Mouse (Mus musculus) intestine, embryonic 15.5 days (tissue): ENCODE data around the gene Armc2. TPM values are rescaled to one million over a fixed set of nuclear protein-coding genes. Genes with fewer than 3 reads are reported as not detected.

Experiments
- ATAC-seq: fragments of 200-750 bp; cut with Nextera tagmentation; 2 replicates; pipeline ENCODE4 v1.8.0; 2017; ENCODE audit warnings: moderate TSS enrichment, moderate library complexity
- H3K27ac ChIP-seq: fragments of 300-500 bp; sonication (generic); 2 replicates; pipeline ENCODE4 v1.5.1; 2015; ENCODE audit warnings: mild to moderate bottlenecking, inconsistent platforms
- H3K27me3 ChIP-seq: fragments of 300-500 bp; sonication (generic); replicated peaks from 2 replicates; pipeline ENCODE4 v1.6.1; 2015; ENCODE audit warnings: inconsistent platforms
- H3K36me3 ChIP-seq: fragments of 300-500 bp; sonication (generic); 2 replicates; pipeline ENCODE4 v1.6.1; 2015; ENCODE audit warnings: inconsistent platforms
- H3K4me1 ChIP-seq: fragments of 300-500 bp; sonication (generic); replicated peaks from 2 replicates; pipeline ENCODE4 v1.6.1; 2015; ENCODE audit warnings: inconsistent platforms
- H3K4me2 ChIP-seq: fragments of 300-500 bp; sonication (generic); replicated peaks from 2 replicates; pipeline ENCODE4 v1.6.1; 2015; ENCODE audit warnings: mild to moderate bottlenecking, inconsistent platforms
- H3K4me3 ChIP-seq: fragments of 300-500 bp; sonication (generic); replicated peaks from 2 replicates; pipeline ENCODE4 v1.5.1; 2015; ENCODE audit warnings: inconsistent platforms
- H3K9ac ChIP-seq: fragments of 300-500 bp; sonication (generic); 2 replicates; pipeline ENCODE4 v1.6.1; 2015; ENCODE audit warnings: inconsistent platforms
- H3K9me3 ChIP-seq: fragments of 300-500 bp; sonication (generic); 2 replicates; pipeline ENCODE4 v1.6.1; 2016; ENCODE audit warnings: inconsistent platforms
- WGBS: fragments of 180-500 bp; shearing (Covaris S2); methylation state at CpG from one replicate; pipeline ENCODE4 v1.1.7; 2015; 5-methylcytosine and 5-hydroxymethylcytosine counted together
- polyA plus RNA-seq: library from polyadenylated mRNA; unstranded; fragments of >200 nt; fragmentation: Nextera tagmentation; extraction: Ambion mirVana; gene quantifications from 2 replicates; pipeline ENCODE4 v1.2.1, GENCODE M21; 2015

Armc2 gene
- polyA plus RNA-seq, 1 experiment from 2014 or later: 2.1 TPM

- 72% methylated on average over 4 of the region's 4 CpGs for WGBS
- H3K4me2 ChIP-seq: no peak overlapping the region
- peaks cover 11% of the 10 kb centered on the region; the same call in 1 of the 2 replicates for H3K4me1 ChIP-seq
- no peak overlapping the region for H3K4me3 ChIP-seq
- no peak overlapping the region for H3K9ac ChIP-seq
- H3K27me3 ChIP-seq: no peaks in the 10 kb centered on the region
- H3K9me3 ChIP-seq: no peaks in the 10 kb centered on the region
- no peak for ATAC-seq
- no peak overlapping the region for H3K27ac ChIP-seq
- no peaks in the 10 kb centered on the region for H3K36me3 ChIP-seq
Observed at GRCm38 (mm10) chr10:41930966-41931365, 87.3 kb downstream of the Armc2 start.

DNA sequence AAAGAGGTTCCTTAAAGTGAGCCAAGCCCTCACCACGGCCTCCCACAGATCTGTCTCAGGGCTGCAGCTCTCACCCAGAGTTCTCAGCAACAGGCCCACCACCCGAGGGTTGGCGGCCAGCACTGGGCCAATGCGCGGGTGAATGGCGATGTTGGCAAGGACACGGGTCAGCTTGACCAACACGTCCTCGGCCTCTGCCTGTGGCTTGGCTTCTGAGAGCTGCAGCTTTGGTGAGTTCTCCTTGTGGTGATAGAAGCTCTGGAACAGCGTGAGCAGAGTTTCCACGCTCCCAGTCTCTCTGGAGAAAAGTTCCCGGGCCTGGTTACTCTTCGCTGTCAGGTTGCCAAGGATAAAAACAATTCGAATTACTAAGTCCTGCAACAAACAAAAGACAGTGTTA lies 91.5 kb downstream of the Armc2 start:
- no peak for ATAC-seq
- no peaks in the 10 kb centered on the region for H3K27me3 ChIP-seq
- no peak overlapping the region for H3K4me2 ChIP-seq
- WGBS: 90% methylated on average over 14 of the region's 14 CpGs
- no peaks in the 10 kb centered on the region for H3K4me1 ChIP-seq
- H3K9me3 ChIP-seq: no peaks in the 10 kb centered on the region
- no peak overlapping the region for H3K9ac ChIP-seq
- no peak overlapping the region for H3K4me3 ChIP-seq
- no peaks in the 10 kb centered on the region for H3K36me3 ChIP-seq
- H3K27ac ChIP-seq: no peak overlapping the region

DNA sequence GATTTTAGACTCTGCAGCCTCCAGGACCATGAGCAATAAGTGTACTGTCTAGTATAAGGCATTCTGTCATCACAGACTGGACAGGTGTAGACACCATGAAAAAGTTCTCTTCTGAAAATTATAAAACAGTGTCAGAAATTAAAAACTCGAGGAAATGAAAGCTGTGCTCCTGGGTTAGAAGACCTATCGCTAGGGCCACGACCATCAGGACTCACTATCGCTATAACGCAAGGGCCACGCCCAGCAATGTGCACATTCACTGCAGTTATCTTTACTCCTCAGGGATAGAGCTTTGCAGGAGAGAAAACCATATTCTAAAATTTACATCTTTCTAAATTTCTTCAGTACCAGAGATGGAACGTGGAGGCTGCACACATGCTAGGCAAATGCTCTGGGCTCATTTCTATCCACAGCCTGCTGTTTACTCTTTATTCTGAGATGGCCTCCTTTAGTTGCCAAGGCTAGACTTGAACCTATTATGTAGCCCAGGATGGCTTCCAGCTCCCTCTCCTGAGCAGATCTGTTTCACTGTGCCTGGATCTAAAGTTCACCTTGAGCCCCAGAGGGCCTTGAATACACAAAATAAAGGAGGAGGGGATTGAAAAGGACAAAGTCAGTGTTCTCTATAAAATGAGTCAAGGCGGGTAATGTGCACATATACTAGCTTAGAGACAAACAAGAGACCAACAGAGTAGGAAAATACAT lies 105.8 kb downstream of the Armc2 start:
- WGBS: 82% methylated on average over 8 of the region's 8 CpGs
- H3K27ac ChIP-seq: no peak overlapping the region
- no peak overlapping the region for H3K4me3 ChIP-seq
- H3K9me3 ChIP-seq: no peaks in the 10 kb centered on the region
- ATAC-seq: 0 out of 2 replicates have a peak, but pooled peaks have one; percentile 53
- no peaks in the 10 kb centered on the region for H3K27me3 ChIP-seq
- no peak overlapping the region for H3K4me2 ChIP-seq
- H3K36me3 ChIP-seq: 0 out of 2 replicates have a peak, but pooled peaks cover 2% of the 10 kb centered on the region
- no peak overlapping the region for H3K9ac ChIP-seq
- H3K4me1 ChIP-seq: 0 out of 2 replicates have a peak, but pooled peaks cover 4% of the 10 kb centered on the region

DNA sequence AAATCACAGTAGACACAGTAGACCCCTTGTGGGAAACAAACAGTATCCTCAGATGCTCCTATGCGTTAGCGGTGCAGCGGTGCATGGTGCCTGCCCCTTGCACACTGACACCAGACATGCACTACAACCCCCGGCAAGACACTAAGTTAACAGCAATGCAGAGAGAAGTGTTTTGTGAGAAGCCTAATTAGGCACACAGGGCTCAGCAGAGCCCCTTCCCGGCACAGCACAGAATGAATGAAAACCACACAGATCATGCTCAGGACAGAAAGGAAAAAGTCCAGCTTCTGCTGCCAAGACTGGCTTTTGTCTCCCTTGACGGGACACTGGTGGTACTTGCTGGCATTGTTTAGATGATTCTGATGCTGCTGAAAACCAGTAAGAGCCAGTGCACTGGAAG lies 109.3 kb downstream of the Armc2 start:
- Histone ChIP-seq H3K4me3 (no peak overlapping the region), H3K9me3 (no peaks in the 10 kb centered on the region), H3K9ac (no peak overlapping the region), H3K27me3 (no peaks in the 10 kb centered on the region), H3K27ac (no peak overlapping the region), H3K36me3 (peaks cover 9% of the 10 kb centered on the region; the same call in 1 of the 2 replicates), H3K4me1 (0 out of 2 replicates have a peak, but pooled peaks cover 4% of the 10 kb centered on the region), H3K4me2 (no peak overlapping the region)
- ATAC-seq: no peak
- 75% methylated on average over 6 of the region's 6 CpGs for WGBS

DNA sequence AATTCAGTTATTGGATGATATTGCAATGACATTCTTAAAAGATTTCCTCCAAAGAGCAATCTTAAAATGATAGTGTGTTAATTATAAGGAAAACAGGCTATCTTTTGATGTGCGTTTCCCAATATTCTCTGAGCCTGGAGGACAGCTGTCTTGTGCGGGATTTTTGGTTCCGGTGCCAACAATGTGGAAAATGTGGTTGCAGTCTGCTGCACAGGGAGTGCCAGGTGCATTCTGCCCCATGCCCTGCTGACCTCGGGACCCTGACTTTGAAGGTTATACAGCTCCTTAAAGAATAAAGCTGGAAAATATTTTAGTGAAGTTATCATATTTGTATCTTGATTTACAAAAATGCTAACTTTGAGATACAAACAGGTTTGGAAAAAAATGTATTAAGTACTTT lies 110.3 kb downstream of the Armc2 start:
- Histone ChIP-seq H3K36me3 (peaks cover 9% of the 10 kb centered on the region; the same call in 1 of the 2 replicates), H3K4me3 (no peak overlapping the region), H3K4me1 (0 out of 2 replicates have a peak, but pooled peaks cover 4% of the 10 kb centered on the region), H3K9me3 (no peaks in the 10 kb centered on the region), H3K4me2 (no peak overlapping the region), H3K27me3 (no peaks in the 10 kb centered on the region), H3K9ac (no peak overlapping the region), H3K27ac (no peak overlapping the region)
- WGBS: 88% methylated on average over 4 of the region's 4 CpGs
- ATAC-seq: no peak

DNA sequence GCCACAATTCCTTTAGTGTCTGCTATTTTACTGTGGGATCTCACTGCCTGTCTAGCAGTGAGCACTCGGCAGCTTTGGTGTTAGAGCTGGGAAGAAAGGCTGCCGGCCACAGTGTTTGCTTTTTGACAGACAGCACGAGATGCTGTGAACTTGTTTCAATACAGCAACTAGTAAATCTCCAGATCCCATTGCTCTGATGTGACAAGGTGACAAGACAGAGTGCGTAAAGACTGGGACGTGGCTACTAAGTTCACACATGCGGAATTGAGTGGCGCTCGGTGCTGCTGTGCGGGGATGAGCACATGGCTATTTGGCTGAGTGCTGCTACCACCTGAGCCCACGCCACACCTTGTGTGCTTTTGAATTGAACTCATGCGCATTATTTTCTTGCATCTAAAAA lies 110.8 kb downstream of the Armc2 start:
- Histone ChIP-seq H3K4me1 (0 out of 2 replicates have a peak, but pooled peaks cover 4% of the 10 kb centered on the region), H3K4me3 (no peak overlapping the region), H3K27me3 (no peaks in the 10 kb centered on the region), H3K4me2 (no peak overlapping the region), H3K9me3 (no peaks in the 10 kb centered on the region), H3K9ac (no peak overlapping the region), H3K27ac (no peak overlapping the region), H3K36me3 (peaks cover 9% of the 10 kb centered on the region; the same call in 1 of the 2 replicates)
- 83% methylated on average over 11 of the region's 11 CpGs for WGBS
- no peak for ATAC-seq

- Histone ChIP-seq H3K9me3 (no peaks in the 10 kb centered on the region), H3K4me2 (no peak overlapping the region), H3K27ac (no peak overlapping the region), H3K36me3 (peaks cover 12% of the 10 kb centered on the region; the same call in 1 of the 2 replicates), H3K4me3 (no peak overlapping the region), H3K27me3 (no peaks in the 10 kb centered on the region), H3K4me1 (no peaks in the 10 kb centered on the region), H3K9ac (no peak overlapping the region)
- no peak for ATAC-seq
- 94% methylated on average over 6 of the region's 6 CpGs for WGBS
Observed at GRCm38 (mm10) chr10:41901864-41902263, 116.4 kb downstream of the Armc2 start.

GRCm38 (mm10) chr10:41901456-41901855 lies 116.8 kb downstream of the Armc2 start:
- 80% methylated on average over 8 of the region's 8 CpGs for WGBS
- H3K27me3 ChIP-seq: no peaks in the 10 kb centered on the region
- no peaks in the 10 kb centered on the region for H3K9me3 ChIP-seq
- H3K9ac ChIP-seq: no peak overlapping the region
- peaks cover 10% of the 10 kb centered on the region; the same call in 1 of the 2 replicates for H3K36me3 ChIP-seq
- no peak overlapping the region for H3K4me2 ChIP-seq
- H3K4me3 ChIP-seq: no peak overlapping the region
- no peaks in the 10 kb centered on the region for H3K4me1 ChIP-seq
- ATAC-seq: no peak
- H3K27ac ChIP-seq: no peak overlapping the region

DNA sequence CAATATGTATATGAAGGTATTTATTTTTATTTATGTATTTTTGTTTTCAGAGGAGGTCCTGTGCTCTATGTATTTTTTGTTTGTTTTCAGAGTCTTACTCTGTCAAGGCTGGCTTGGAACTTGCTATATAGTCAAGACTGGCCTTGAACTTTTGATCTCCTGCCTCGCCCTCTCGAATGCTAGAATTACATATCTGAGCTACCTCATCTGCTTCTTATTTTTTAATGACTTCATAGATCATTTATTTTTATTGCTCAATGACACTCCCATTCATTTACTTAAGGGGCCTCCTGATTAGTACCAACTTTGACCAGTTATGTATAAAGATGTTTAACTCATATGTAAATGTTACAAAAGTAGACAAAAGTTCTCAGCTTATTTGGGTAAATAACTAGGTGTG lies 121.4 kb downstream of the Armc2 start:
- Histone ChIP-seq H3K9me3 (no peaks in the 10 kb centered on the region), H3K9ac (no peak overlapping the region), H3K4me1 (peaks cover 8% of the 10 kb centered on the region), H3K27me3 (no peaks in the 10 kb centered on the region), H3K27ac (no peak overlapping the region), H3K4me3 (no peak overlapping the region), H3K4me2 (no peak overlapping the region), H3K36me3 (peaks cover 9% of the 10 kb centered on the region)
- ATAC-seq: peak; percentile 77
- WGBS: 72% methylated on average over 2 of the region's 2 CpGs

GRCm38 (mm10) chr10:41896425-41896824 lies 121.8 kb downstream of the Armc2 start:
- Histone ChIP-seq H3K36me3 (peaks cover 9% of the 10 kb centered on the region), H3K27ac (no peak overlapping the region)
- peak; percentile 80 for ATAC-seq

DNA sequence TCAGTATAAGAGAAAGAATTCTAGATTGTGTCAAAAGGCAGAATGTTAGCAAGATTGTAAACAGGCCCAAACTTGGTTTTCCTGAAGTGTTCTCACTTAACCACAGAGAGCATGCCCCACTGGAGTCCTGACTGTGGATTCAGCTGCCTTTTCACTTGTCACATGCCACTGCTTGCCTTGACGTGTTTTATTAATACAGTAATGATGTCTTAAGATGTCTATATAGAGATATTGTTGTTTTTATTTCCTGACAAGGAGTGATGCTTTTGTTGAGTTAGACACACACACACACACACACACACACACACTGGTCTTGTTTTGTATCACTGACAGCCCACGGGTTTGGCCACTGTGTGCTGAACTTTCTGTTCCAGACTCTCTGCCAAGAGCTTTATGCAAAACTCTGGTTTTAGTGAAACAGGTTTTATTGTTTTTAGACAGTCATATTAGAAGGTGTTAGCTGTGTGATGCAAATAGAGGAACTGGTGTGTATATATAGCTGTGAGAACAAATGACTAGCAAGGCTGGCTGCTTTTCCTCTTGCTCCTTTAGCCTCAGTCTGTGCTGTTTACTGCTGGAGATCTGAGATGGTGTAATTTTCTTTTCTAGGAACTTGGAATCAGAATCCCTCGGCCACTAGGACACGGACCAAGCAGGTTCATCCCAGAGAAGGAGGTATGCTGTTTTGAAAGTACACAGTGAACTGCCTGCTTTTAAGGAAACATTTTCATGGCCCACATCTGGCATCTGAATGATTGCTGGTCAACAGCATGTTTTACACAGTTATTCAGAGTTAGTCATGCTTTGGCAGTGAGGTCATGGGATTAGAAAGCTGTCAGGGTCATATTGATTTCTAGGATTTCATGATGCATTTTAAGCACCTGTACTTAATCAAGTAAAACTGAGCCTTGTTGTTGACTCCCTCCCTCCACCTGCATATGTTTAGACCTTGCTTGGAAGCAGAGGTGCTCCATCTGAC lies 124.5 kb downstream of the Armc2 start:
- ATAC-seq: no peak
- WGBS: 43% methylated on average over 4 of the region's 4 CpGs
- H3K4me2 ChIP-seq: no peak overlapping the region

More at GRCm38 (mm10) chr10:41896425-41896824, 121.8 kb downstream of the Armc2 start:
- no peaks in the 10 kb centered on the region for H3K9me3 ChIP-seq
- H3K27me3 ChIP-seq: no peaks in the 10 kb centered on the region
- H3K9ac ChIP-seq: no peak overlapping the region
- peaks cover 8% of the 10 kb centered on the region for H3K4me1 ChIP-seq
- H3K4me2 ChIP-seq: no peak overlapping the region
- H3K4me3 ChIP-seq: no peak overlapping the region

GRCm38 (mm10) chr10:41891312-41891711 lies 126.9 kb downstream of the Armc2 start:
- Histone ChIP-seq H3K4me3 (no peak overlapping the region), H3K36me3 (peaks cover 4% of the 10 kb centered on the region; the same call in 1 of the 2 replicates), H3K4me2 (no peak overlapping the region), H3K9me3 (no peaks in the 10 kb centered on the region), H3K27ac (no peak overlapping the region), H3K27me3 (no peaks in the 10 kb centered on the region), H3K9ac (no peak overlapping the region), H3K4me1 (peaks cover 8% of the 10 kb centered on the region)
- 77% methylated on average over 4 of the region's 4 CpGs for WGBS
- ATAC-seq: no peak

More for the DNA sequence above, 124.5 kb downstream of the Armc2 start:
- no peaks in the 10 kb centered on the region for H3K9me3 ChIP-seq
- peaks cover 8% of the 10 kb centered on the region for H3K4me1 ChIP-seq
- no peak overlapping the region for H3K4me3 ChIP-seq
- H3K36me3 ChIP-seq: peaks cover 7% of the 10 kb centered on the region
- H3K9ac ChIP-seq: no peak overlapping the region
- no peaks in the 10 kb centered on the region for H3K27me3 ChIP-seq
- H3K27ac ChIP-seq: 0 out of 2 replicates have a peak overlapping the region, but pooled peaks have one; percentile 0
